Mouse (Mus musculus) heart, adult 2 months (tissue): Measurements from ENCODE around the gene Tulp4. TPM values are rescaled to one million over a fixed set of nuclear protein-coding genes. Genes with fewer than 3 reads are reported as not detected.

Experiments
- DNase-seq, 2 experiments: peaks; one replicate each; pipeline ENCODE4 v3.0.0; 2021
- H3K27ac ChIP-seq: fragments of 200-600 bp; 2 replicates; pipeline ENCODE4 v1.8.1; 2022
- H3K27me3 ChIP-seq: fragments of 200-500 bp; 2 replicates; pipeline ENCODE4 v1.6.1; 2012; ENCODE audit warnings: mild to moderate bottlenecking, low read length, inconsistent platforms, mixed read lengths; ENCODE audit not compliant: control insufficient read depth, insufficient read depth
- H3K36me3 ChIP-seq: fragments of 200-500 bp; 2 replicates; pipeline ENCODE4 v1.6.1; 2012; ENCODE audit warnings: low read length, inconsistent platforms; ENCODE audit not compliant: control insufficient read depth, insufficient read depth
- H3K4me1 ChIP-seq: fragments of 200-500 bp; 2 replicates; pipeline ENCODE4 v1.6.1; 2011; ENCODE audit warnings: low read length; ENCODE audit not compliant: control insufficient read depth, insufficient read depth
- H3K4me3 ChIP-seq: fragments of 200-600 bp; 2 replicates; pipeline ENCODE4 v1.8.1; 2022
- H3K79me2 ChIP-seq: fragments of 200-500 bp; replicated peaks from 2 replicates; pipeline ENCODE4 v1.6.1; 2012; ENCODE audit warnings: mild to moderate bottlenecking, inconsistent platforms, low read length, moderate library complexity, mixed read lengths; ENCODE audit not compliant: control insufficient read depth, insufficient read depth
- H3K9ac ChIP-seq: fragments of 200-500 bp; 2 replicates; pipeline ENCODE4 v1.6.1; 2012; ENCODE audit warnings: low read depth, mild to moderate bottlenecking, control low read depth, inconsistent platforms, low read length, mixed read lengths
- CTCF ChIP-seq: fragments of 200-600 bp; IDR thresholded peaks from 2 replicates; pipeline ENCODE4 v1.8.1; 2022; ENCODE audit warnings: antibody characterized with exemption, mild to moderate bottlenecking, moderate library complexity
- EP300 ChIP-seq: fragments of 200-500 bp; IDR thresholded peaks from 2 replicates; pipeline ENCODE4 v1.6.1; 2011; ENCODE audit warnings: low read depth, low read length, control low read depth; ENCODE audit not compliant: insufficient read depth
- POLR2A ChIP-seq: fragments of 200-500 bp; IDR thresholded peaks from 2 replicates; pipeline ENCODE4 v1.6.1; 2011; ENCODE audit warnings: mild to moderate bottlenecking, low read depth, low read length, control low read depth; ENCODE audit not compliant: insufficient read depth
- WGBS: fragments of 180-500 bp; shearing (Covaris S2); methylation state at CpG from one replicate; pipeline ENCODE4 v1.1.7; 2018; 5-methylcytosine and 5-hydroxymethylcytosine counted together
- intact Hi-C: fragments of 180-260 bp; cut with DNase I; formaldehyde crosslinking; loops from one replicate; pipeline ENCODE4 v1.15.1; 2025
- polyA plus RNA-seq: library from polyadenylated mRNA; depleted of rRNA; stranded (reverse); fragments of >200 nt; gene quantifications from 2 replicates; pipeline ENCODE4 v1.2.3, GENCODE M21; 2012
- total RNA-seq, 2 experiments: library from RNA; stranded (reverse); gene quantifications; 2 replicates each; pipeline ENCODE4 v1.2.3; 2021

Gene Tulp4
- total and polyA plus RNA-seq, 3 experiments: 31.2 to 112 (median 97.2) TPM

- H3K79me2 ChIP-seq: no peaks in the 10 kb centered on the region
- no peak for TF ChIP-seq POLR2A
- TF ChIP-seq EP300: no peak
- TF ChIP-seq CTCF: no peak
- no peak overlapping the region for H3K4me3 ChIP-seq
- no peaks in the 10 kb centered on the region for H3K36me3 ChIP-seq
- H3K4me1 ChIP-seq: peaks cover 2% of the 10 kb centered on the region; the same call in 1 of the 2 replicates
- no peak for DNase-seq
- intact Hi-C loops: no loop called here
- H3K27me3 ChIP-seq: no peaks in the 10 kb centered on the region
- H3K27ac ChIP-seq: no peak overlapping the region
- 93% methylated on average over 3 of the region's 3 CpGs for WGBS
- H3K9ac ChIP-seq: no peak overlapping the region
Measured at GRCm38 (mm10) chr17:6102287-6102686, 4.0 kb upstream of the Tulp4 start.

- WGBS: 76% methylated on average over 6 of the region's 6 CpGs
- no peak for DNase-seq
- H3K79me2 ChIP-seq: no peaks in the 10 kb centered on the region
- H3K4me3 ChIP-seq: no peak overlapping the region
- TF ChIP-seq CTCF: no peak
- no peak for TF ChIP-seq POLR2A
- TF ChIP-seq EP300: no peak
- H3K27me3 ChIP-seq: no peaks in the 10 kb centered on the region
- H3K27ac ChIP-seq: no peak overlapping the region
- H3K4me1 ChIP-seq: peaks cover 2% of the 10 kb centered on the region; the same call in 1 of the 2 replicates
- peaks cover 4% of the 10 kb centered on the region; the same call in 1 of the 2 replicates for H3K36me3 ChIP-seq
- H3K9ac ChIP-seq: no peak overlapping the region
- intact Hi-C loops: no loop called here
Measured at GRCm38 (mm10) chr17:6103566-6103965, 2.7 kb upstream of the Tulp4 start.

GRCm38 (mm10) chr17:6107015-6107601, 871 bp downstream of the Tulp4 start:
- WGBS: under 1% methylated on average over 40 of the region's 50 CpGs
- H3K79me2 ChIP-seq: peaks cover 4% of the 10 kb centered on the region
- peaks cover 5% of the 10 kb centered on the region; the same call in 1 of the 2 replicates for H3K36me3 ChIP-seq
- H3K27me3 ChIP-seq: no peaks in the 10 kb centered on the region
- intact Hi-C loops: loop anchor here (2.0 to 5.0 kb wide), 3 partner anchors 28 to 110 kb away; partner anchors contain the start of genes Gtf2h5 and Serac1
- peak overlapping the region; percentile 82 for H3K4me3 ChIP-seq
- no peak for TF ChIP-seq EP300
- TF ChIP-seq POLR2A: peak; percentile 13; the same call in 1 of the 2 replicates
- TF ChIP-seq CTCF: no peak
- H3K9ac ChIP-seq: peak overlapping the region; percentile 96
- DNase-seq: peak; percentile 70 to 77
- peak overlapping the region; percentile 87 for H3K27ac ChIP-seq
- H3K4me1 ChIP-seq: peaks cover 4% of the 10 kb centered on the region

- intact Hi-C loops: loop anchor here (5.0 kb wide), 2 partner anchors 64 to 109 kb away; no protein-coding TSS in a partner anchor
- no peak for DNase-seq
- WGBS: 36% methylated on average over 7 of the region's 7 CpGs
- Histone ChIP-seq H3K4me3 (peak overlapping the region; percentile 82), H3K27me3 (no peaks in the 10 kb centered on the region), H3K4me1 (peaks cover 4% of the 10 kb centered on the region), H3K27ac (peak overlapping the region; percentile 87), H3K9ac (peak overlapping the region; percentile 19; the same call in 1 of the 2 replicates), H3K79me2 (peaks cover 4% of the 10 kb centered on the region), H3K36me3 (peaks cover 5% of the 10 kb centered on the region; the same call in 1 of the 2 replicates)
- TF ChIP-seq EP300 (no peak), CTCF (no peak), POLR2A (no peak)
Measured at GRCm38 (mm10) chr17:6108175-6108574, 1.9 kb downstream of the Tulp4 start.

GRCm38 (mm10) chr17:6110956-6111355, 4.7 kb downstream of the Tulp4 start:
- Histone ChIP-seq H3K36me3 (peaks cover 5% of the 10 kb centered on the region), H3K9ac (no peak overlapping the region), H3K4me1 (peaks cover 4% of the 10 kb centered on the region; the same call in 1 of the 2 replicates), H3K27ac (no peak overlapping the region), H3K79me2 (peaks cover 6% of the 10 kb centered on the region), H3K4me3 (no peak overlapping the region), H3K27me3 (no peaks in the 10 kb centered on the region)
- TF ChIP-seq POLR2A: no peak
- TF ChIP-seq CTCF: peak; percentile 63
- intact Hi-C loops: loop anchor here (5.0 kb wide), 1 partner anchor 41 kb away; no protein-coding TSS in a partner anchor
- DNase-seq: no peak
- WGBS: 77% methylated on average over 3 of the region's 3 CpGs

GRCm38 (mm10) chr17:6113653-6114052, 7.4 kb downstream of the Tulp4 start:
- 83% methylated on average over 6 of the region's 6 CpGs for WGBS
- no peak for DNase-seq
- H3K27ac ChIP-seq: no peak overlapping the region
- H3K9ac ChIP-seq: no peak overlapping the region
- H3K4me1 ChIP-seq: peaks cover 5% of the 10 kb centered on the region
- intact Hi-C loops: loop anchor here (5.0 kb wide), 1 partner anchor 39 kb away; no protein-coding TSS in a partner anchor
- no peak overlapping the region for H3K4me3 ChIP-seq
- TF ChIP-seq CTCF (no peak), POLR2A (no peak), EP300 (no peak)
- no peaks in the 10 kb centered on the region; the same call in 1 of the 2 replicates for H3K36me3 ChIP-seq
- no peaks in the 10 kb centered on the region for H3K27me3 ChIP-seq
- peaks cover 8% of the 10 kb centered on the region for H3K79me2 ChIP-seq
